Mouse (Mus musculus) embryo, embryonic 10 days (tissue): Measurements from ENCODE around the gene Mtmr3.

Source experiments
- DNase-seq: peaks from one replicate; pipeline ENCODE4 v3.0.0-alpha.2; 2015; ENCODE audit warnings: low spot score

Mtmr3 gene

DNA sequence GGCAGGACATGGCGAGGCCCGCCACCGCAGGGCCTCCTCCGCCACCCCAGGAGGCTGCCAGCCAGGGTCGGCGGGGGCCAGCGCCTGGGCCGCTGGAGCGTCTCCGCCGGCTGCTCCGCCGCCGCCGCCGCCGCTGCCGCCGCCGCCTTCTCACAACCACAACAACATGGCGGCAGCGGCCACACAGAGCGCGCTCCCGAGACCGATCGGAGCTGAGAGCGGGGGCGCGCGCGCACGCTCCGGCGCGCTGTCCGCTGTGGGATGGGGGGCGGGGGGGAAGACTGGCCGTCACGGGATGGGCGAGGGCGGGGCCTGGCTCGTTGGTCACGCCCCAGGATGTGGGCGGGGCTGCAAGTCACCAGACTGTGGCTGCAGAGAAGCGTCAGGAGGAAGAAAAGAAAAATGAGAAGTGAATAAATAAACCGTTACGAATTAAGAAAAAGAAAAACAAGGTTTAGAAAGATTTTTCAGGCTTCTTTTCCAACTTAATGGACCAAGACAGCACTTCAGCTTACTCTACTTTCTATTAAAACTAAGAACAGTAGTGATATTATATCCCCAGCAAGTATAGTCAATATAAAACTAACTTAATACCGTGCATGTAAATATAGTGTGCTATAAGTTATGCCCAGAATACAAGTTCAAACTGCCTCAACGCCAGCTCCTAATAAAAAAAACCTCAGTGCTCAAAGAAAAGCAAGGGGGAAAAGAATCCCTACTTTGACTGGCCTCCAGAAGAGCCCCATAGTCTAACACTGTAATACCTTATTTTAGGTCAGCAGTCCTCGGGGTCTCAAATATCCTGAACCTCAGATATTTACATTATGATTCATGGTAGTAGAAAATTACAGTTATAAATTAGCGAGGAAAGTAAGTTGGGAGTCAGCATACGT lies at the start of gene Mtmr3:
Gene Mtmr3 (minus strand): TSS at position 256 of the 893 bp plus-strand sequence.
- peak; percentile 97 for DNase-seq

DNA sequence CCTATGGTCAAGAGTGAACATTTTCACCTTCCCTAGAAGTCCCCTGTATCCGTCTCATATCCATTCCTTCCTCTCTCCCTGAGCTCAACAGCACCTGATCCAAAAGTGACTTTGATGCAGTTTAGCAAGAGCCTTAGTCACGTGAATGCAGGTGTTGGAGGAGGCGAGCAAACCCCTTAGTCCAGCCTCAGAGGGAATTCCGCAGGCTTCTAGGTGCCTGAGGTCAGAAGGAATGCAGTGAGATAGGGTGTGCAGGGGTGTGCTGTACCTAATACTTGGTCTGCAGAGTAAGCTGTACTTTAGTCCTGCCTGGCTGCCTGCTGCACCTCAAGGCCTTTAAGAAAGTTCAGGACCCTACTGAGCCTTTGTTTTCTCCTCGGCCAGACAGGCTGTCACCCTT lies 49.1 kb upstream of the Mtmr3 start:
- no peak for DNase-seq

DNA sequence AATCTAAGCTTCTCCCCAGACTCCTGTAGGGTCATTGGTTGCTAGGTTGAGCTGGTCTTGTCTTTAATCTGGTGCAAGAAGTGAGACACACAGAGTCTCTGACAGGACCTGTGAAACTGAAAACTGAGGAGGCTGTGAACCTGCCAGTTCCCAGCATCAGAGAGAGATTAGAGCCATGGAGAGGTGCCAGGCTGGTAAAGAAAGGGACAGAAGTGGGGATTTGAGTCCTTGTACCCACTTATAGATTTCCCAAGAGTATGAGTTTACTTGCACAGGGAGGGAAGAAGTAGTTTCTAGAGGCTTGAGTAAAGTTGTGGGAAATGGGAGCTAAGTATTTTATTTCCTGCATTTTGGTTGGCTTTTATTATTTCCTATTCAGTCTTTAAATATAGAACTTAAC lies 46.5 kb upstream of the Mtmr3 start:
- DNase-seq: no peak

DNA sequence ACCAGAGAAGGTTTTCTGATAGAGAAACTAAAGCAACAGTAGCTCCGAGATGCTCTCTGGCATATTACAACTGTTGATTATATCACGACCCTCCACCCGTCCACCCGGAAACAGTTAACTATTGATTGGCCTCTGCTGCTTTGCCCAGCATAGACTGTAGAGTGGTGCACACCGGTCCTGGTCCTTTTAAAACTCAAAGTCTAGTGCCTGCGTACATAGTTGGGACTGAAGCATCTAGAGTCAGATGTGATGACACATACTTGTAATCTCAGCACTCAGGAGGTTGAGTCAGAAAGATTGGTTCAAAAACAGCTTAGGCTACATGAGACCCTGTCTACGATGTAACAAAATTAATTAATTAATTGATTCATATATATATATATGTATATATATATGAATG lies 43.6 kb upstream of the Mtmr3 start:
- no peak for DNase-seq

DNA sequence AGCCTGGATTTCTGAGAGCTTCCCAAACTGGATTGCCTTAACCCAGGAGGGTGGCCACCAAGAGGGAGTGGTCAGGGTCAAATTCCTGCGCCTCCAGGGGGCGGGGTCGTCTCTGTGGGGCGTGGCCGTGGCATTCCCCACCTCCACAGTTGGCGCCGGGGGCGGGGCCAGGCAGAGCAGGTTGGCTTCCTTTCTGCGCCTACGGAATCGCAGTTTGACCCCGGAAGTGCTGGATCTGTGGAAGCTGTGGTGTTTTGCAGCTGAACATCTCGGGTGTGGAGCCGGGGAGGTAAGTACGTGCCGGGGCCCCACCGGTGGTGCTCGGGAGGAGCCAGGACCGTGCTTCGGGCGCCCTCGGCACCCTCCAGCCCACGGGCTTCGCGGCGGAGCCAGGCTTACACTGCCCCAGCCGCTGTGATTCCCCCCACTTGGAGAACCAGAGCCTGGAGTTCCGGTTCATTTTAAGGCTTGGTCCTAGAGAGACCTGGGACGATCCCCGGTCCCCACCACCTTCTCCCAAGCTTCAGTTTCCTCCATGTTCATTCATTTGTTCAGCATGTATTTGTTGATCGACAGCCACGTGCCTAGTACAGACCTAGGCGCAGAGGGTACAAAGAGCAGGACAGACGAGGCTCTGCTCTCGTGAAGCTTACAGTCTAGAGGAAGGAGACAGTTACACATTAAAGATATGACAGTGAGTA lies 43.0 kb upstream of the Mtmr3 start, which contains the start of gene Ascc2:
Gene Ascc2 (plus strand): TSS at position 214 of the 701 bp plus-strand sequence.
- peak; percentile 94 for DNase-seq

DNA sequence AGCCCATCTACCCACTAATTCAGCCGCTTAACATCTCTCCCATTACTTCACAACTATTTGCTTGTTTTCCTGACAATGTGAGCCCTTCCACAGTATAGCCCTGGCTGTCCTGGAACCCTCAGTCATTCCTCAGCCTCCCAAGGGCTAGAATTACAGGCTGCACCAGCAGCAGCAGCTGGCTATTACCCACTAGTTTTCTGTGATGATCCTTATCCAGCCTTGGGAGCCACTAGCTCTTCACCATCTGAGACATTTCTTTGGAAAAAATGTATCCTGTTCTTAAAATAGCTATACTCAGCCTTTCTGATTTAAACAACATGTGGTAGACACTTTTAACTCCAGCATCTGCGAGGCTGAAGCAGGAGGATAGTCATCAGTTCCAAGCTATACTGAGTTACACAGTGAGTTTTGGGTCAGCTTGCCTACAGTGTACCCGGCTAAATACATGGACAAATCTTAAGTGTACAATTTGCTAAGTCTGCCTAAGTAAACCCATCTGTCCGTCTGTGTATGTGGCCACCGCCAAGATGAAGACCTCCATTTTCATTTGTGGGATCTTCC lies 42.2 kb upstream of the Mtmr3 start:
- no peak for DNase-seq

DNA sequence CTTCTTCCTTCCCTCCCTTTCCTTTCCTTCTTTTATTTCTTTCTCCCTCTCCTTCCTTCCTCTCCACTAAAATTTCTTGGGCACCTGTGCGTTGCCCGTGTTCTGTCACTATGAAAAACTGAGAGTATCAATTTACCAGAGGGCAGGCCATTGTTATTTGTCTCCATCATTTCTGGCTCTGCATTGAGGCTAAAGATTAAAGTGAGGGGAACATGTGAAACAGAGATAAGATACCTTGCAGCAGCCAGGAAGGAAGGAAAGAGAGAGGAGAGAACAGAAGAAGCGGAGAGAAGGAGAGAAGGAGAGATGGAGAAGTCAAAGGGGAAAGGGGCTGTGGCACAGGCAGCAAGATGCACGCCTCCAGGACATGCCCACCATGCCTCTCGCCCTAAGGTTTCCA lies 39.7 kb upstream of the Mtmr3 start:
- no peak for DNase-seq

DNA sequence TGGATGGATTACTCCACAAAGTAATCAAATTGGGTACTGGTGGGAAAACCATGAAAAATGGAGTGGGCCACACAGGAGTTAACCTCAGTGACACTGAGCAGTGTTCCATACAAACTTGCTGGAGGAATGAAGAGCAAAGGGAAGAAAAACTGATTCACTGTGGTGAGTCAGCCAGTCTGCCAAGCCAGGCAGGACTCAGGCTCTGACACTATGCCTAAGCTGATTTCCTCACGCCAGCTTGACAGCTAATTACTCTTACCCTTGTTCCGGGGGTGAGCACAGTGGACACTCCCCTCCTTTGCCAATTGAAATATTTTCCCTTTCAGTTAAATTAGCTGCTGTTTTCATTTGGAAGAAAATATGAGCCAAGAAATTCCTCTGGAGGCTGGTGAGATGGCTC lies 38.8 kb upstream of the Mtmr3 start:
- DNase-seq: no peak

DNA sequence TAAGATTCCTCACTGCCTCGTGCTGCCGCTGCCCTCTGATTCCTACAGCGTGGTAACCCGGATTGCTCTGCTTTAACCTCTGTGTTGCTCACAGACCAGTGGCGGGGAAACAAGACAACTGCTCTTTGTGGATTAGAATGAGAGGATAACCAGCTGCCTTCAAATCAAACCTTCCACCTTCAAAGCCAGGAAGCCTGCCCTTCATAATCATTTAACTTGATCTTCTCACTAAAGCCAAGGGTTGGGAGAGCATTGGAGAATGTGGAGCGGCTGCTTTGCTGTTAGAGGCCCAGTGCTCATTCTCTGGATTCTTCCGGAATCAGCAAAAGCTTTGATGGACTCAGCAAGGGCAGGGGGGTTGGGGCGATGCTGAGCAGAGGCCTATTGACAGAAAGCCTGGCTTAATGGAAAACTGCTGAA lies 35.2 kb upstream of the Mtmr3 start:
- peak; percentile 55 for DNase-seq

DNA sequence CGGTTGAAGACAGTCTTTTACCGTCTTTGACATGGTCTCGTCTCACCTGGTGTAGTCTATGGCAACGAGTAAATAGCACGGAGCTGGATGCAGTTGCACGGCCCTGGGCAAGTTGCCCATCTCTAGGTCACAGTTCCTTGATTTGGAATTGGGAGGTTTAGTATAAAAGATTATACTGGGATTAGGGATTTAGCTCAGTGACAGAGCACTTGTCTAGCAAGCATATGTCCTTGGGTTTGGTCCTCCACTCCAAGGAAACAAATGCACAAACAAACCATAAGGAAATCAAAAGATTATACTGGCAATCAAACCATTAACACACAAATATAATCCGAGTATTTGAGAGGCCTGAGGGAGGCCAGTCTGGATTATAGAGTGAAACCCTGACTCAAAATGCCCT lies 33.0 kb upstream of the Mtmr3 start:
- no peak for DNase-seq

DNA sequence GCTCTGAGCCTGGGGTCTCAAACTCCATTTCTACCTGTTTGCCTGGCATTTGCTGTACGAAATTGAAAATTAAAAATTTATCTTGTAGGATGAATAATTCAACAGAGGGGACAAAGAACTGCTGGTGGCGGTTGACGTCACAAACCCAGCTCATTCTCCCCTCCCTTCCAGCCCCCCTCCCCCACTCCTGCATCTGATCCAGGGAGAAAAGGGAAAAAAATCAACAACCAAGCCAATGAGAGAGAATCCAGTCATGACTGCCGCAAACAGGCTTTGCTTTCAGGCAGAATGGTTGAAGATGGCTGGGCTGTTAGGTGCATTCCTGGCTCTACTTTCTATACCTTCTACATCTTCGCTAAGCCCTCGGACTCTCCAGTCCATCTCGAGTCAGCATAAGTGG lies 31.3 kb upstream of the Mtmr3 start:
- DNase-seq: no peak

DNA sequence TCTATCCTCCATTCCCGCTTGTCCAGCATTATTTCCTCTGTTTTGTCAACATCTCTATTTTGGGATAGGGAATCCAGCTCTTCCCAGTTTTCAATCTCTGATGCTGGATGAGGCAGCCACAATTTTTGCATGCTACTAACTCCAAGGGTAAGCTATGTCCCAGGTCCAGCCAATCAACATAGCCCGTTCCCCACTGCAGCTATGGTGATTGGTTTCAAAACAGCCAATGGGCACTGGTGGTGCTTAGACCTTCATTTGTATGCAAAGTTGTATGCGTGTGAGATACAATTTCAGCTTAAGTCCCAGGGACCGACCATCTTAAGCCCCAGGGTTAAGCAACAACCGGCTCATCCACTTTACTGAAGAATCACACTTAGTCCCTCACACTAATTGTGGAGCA lies 28.3 kb upstream of the Mtmr3 start:
- DNase-seq: no peak

DNA sequence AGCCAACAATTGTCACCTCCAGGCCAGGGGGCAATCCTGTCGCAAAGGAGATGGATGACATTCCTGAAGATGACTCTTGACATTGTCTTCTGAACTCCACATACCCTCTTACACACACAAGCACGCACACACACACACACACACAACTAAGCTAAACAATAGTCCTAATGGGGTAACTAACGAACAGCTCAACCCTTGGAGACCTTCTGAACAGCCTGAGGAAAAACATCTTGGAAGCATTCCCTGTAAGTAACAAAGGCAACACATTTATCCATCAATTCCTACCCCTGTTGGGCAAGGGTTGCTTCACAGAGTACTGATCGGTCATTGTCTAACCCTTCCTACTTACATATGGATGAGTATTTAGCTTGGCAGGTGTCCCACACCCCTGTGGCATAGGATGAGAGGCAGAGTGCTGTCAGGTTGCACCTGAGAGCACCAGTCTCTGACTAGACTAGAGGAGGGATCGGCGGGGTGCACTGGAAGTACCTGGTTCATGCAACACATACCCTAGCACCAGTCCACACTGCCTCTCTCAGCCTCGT lies 27.9 kb upstream of the Mtmr3 start:
- no peak for DNase-seq

DNA sequence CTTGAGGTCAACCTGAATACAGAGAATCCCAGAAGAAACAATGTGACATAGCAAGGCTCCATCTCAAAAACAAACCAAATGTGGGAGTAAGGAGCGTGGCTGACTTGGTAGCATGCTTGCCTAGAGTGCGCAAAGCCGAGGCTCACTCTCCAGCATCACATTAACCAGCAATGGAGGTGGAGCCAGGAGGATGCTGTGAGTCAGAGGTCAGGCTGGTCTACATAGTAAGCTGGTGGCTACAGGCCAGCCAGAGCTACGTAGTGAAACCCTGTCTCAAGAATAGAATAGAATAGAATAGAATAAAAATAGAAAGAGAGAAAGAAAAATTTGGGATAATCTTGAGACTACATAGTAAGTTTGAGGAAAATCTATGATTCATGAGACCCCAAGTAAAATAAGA lies 27.2 kb upstream of the Mtmr3 start:
- no peak for DNase-seq

DNA sequence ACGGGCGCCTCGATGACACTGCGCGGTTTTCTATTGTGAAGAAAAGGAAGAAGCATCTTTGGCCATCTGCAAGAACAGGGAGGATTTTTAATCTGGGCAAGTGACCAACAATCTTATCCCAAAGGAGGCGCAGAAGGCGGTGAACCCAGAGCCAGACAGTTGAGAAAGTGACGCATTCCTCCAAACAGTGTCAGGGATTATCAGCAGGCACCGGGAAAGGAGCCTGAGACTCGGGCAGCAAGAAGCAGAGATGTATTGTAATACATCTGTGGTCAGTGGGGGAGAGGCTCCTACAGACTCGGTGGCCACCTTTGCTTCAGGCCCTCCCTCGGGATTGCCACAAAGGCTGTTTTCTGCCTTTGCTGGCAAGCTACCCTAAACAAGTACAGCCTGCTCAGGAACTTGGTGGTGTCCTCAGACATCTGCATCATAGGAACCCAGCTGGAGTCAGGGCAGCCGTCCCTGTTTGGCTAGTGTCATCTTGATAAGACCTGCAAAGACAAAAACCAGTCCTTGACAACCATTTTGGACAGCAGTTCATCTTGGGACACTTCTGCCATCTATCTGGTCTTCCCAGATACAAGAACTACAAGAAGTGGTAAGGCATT lies 25.9 kb upstream of the Mtmr3 start:
- no peak for DNase-seq

DNA sequence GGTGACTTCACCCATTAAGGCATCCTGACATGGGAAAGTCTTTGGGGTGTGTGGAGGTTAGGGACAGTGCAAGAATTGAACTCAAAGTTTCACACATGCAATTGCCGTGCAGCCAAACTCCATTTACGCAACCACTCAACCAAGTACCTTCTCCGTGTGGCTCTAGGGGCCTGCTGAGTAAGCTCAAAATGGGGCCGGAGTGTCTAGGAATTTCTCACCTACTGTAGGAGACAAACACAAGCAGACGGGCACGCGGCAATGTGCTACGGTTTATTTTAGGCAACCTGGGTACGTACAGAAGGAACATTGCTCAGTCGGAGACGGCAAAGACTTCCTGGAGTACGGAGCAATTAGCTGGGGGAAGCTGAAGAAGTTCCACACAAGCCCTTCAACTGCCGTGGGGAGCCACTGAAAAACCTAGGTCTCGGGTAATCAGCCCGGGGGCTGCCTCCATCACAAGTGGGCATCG lies 25.4 kb upstream of the Mtmr3 start, which contains the start of gene Gm11032:
Gene Gm11032 (plus strand): TSS at position 51 of the 469 bp plus-strand sequence.
- no peak for DNase-seq

DNA sequence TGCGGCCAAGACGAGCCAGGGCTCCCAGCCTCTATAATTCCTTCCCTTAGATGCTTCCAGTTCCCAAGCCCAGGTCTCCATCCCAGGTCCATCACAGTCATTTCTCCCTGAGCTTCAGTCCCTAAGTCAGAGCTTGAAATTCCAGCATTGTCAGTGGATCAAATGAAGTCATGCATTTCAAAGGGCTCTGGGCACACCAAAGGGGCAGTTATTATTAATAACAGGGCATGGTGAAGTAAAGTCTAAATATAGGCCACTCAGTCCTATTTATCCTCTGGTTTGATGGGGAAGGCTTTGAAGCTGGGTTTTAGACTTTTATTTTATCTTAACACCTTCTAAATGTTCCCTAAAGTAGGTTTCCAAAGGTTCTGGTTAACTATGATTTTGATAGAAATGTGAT lies 17.2 kb upstream of the Mtmr3 start:
- DNase-seq: no peak

DNA sequence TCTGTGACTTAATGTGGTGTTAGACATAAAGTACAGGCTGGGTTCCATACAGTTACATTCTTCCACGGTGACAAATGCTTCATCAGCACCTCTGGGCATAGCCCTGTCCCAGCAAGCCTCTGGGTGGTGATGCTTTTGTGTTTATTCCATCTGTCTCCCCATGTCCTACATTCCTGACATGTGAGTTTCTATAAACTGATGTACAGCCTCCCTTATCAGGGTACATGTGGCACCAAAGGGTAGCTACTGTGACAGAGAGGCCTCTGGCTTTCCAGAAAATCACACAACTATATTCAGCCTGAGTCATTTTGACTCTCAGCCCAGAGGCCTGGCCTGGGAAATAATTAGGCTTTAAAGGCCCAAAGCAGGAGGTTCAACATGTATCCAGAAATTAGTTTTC lies 11.9 kb upstream of the Mtmr3 start:
- DNase-seq: no peak

DNA sequence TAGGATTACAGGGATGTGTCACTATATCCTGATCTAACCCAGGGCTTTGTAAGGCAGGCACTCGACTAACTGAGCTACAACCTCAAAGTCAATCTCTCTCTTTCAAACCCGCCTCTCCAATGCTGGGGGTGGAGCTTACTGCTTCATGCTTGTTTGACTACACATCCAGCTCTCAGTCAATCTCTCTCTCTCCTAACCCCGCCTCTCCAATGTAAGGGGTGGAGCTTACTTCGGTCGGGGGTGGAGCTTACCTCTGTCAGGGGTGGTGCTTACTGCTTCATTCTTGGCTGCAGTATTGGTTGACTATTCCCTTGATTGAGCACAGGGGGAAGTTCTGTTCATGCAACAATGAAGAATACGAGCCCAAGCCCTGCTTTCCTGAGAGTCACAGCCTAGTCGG lies 10.8 kb upstream of the Mtmr3 start:
- DNase-seq: peak; percentile 20

DNA sequence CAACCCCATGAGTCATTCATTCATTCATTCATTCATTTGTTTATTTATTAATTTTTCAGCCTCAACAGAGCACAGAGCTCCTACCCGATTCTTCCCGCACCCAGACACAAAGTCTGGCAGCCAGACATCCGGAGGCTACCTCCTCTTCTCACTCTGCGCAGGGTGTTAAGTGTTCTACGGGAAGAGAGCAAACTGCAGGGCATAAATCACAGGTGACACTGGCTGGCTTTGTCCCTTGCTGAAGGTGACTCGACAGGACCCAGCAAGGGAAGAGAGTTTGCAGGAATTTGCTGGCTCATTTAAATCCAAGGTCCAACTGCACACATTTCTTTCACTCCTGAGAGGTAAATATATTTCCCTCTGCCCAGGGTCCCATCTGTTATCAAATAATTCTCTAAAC lies 9.8 kb upstream of the Mtmr3 start:
- DNase-seq: peak; percentile 35

DNA sequence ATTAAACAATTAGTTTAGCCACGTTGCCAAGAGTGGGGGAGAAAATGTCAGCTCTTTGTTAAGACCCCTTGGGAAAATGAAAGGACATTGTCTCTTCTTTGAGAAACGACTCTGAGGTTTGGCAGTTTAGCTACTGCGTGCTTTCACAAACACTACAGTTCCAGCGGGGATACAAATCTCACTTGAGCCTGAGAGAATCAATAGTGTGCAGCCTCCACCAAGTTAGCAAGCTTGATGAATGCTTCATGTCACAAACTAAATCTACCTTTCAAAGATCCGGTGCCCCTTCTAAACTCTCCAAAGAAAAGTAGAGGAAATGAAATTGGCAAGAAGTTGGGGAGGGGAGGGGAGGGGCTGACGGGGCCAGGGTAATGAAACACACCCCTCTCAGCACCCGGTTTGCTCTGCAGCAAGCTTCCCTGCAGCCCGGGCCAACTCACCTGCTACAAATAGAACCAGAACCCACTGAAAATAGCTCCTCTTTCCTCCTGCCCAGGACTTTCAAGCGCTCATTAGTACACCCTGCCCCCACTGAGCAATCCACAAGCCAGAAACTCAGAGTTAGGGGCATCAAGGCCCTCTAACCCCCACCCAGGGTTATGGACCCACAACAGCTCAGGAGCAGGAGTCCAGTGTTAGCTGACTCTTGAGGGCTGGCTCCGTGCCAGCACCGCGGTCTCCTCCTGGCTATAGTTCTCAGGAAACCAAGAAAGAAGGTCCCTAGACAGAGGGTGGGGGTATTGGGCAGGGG lies 8.2 kb upstream of the Mtmr3 start:
- no peak for DNase-seq
